Mouse (Mus musculus) ES-Bruce4 (cell line): ENCODE measurements around the gene Pdk4.

ENCODE experiments used
- CTCF ChIP-seq: IDR thresholded peaks from one replicate; pipeline ENCODE4 v1.8.1; 2011; ENCODE audit warnings: low read depth, low read length
- EP300 ChIP-seq: IDR thresholded peaks from 2 replicates; pipeline ENCODE4 v1.6.1; 2011; ENCODE audit warnings: low read depth, low read length; ENCODE audit not compliant: insufficient read depth

GRCm38 (mm10) chr6:5474021-5474420 is 22.1 kb downstream of the Pdk4 start:
- TF ChIP-seq CTCF (no peak), EP300 (no peak)
